Mouse (Mus musculus) retina, postnatal 1 day (tissue): ENCODE data around the gene Olfr1512.
"Not testable (repeated sequence)": the region's sequence is repeated elsewhere in the genome, so short reads cannot be mapped to it uniquely, and the experiment has no call there.

ENCODE experiments used
- DNase-seq: peaks from one replicate; pipeline ENCODE4 v3.0.0-alpha.2; 2012

The Olfr1512 gene

GRCm38 (mm10) chr14:52379068-52379467 is at the start of gene Olfr1512:
Gene Olfr1512, minus strand, starts transcription at chr14:52379168.
- no peak for DNase-seq

- no peak for DNase-seq
These were observed 48.7 kb upstream of the Olfr1512 start for GRCm38 (mm10) chr14:52427686-52428085.

- DNase-seq: no peak
These were observed 35.3 kb upstream of the Olfr1512 start, which contains the start of gene Olfr1510 for GRCm38 (mm10) chr14:52414273-52414672. Gene Olfr1510, minus strand, starts transcription at chr14:52414373.

GRCm38 (mm10) chr14:52410142-52410919 is 31.4 kb upstream of the Olfr1512 start:
- not testable (repeated sequence) for DNase-seq

GRCm38 (mm10) chr14:52397279-52397678 is 18.3 kb upstream of the Olfr1512 start, which contains the start of gene Olfr1511:
Gene Olfr1511, minus strand, starts transcription at chr14:52397379.
- no peak for DNase-seq

GRCm38 (mm10) chr14:52390084-52390848 is 11.3 kb upstream of the Olfr1512 start:
- not testable (repeated sequence) for DNase-seq

GRCm38 (mm10) chr14:52368741-52369140 is 10.2 kb downstream of the Olfr1512 start:
- DNase-seq: no peak

GRCm38 (mm10) chr14:52356308-52356707 is 22.7 kb downstream of the Olfr1512 start, which contains the start of gene Olfr1513:
Gene Olfr1513, minus strand, starts transcription at chr14:52356408.
- no peak for DNase-seq

- no peak for DNase-seq
These were observed 39.5 kb downstream of the Olfr1512 start for GRCm38 (mm10) chr14:52339512-52339852.

GRCm38 (mm10) chr14:52338751-52339511 is 40.0 kb downstream of the Olfr1512 start:
- peak; percentile 86 for DNase-seq

- no peak for DNase-seq
These were observed 46.8 kb downstream of the Olfr1512 start for GRCm38 (mm10) chr14:52332171-52332570.

- peak; percentile 19 for DNase-seq
These were observed 47.8 kb downstream of the Olfr1512 start for GRCm38 (mm10) chr14:52331069-52331750.

- DNase-seq: peak; percentile 22
These were observed 50.8 kb downstream of the Olfr1512 start, which contains the start of gene Sall2 for GRCm38 (mm10) chr14:52327910-52328812. Gene Sall2, minus strand, starts transcription at chr14:52328762.

GRCm38 (mm10) chr14:52327375-52327901 is 51.5 kb downstream of the Olfr1512 start:
- DNase-seq: peak; percentile 56

- DNase-seq: peak; percentile 61
These were observed 53.1 kb downstream of the Olfr1512 start for GRCm38 (mm10) chr14:52325890-52326289.
